Mouse (Mus musculus) forebrain, embryonic 10.5 days (tissue): ENCODE data around the gene Sfta2. TPM values are rescaled to one million over a fixed set of nuclear protein-coding genes. Genes with fewer than 3 reads are reported as not detected.

Source experiments
- DNase-seq: peaks from one replicate; pipeline ENCODE4 v3.0.0-alpha.2; 2017; ENCODE audit warnings: low spot score; ENCODE audit errors: extremely low spot score
- H3K27ac ChIP-seq: fragments of 300-500 bp; sonication (generic); 2 replicates; pipeline ENCODE4 v1.5.1; 2016; ENCODE audit warnings: mild to moderate bottlenecking
- H3K27me3 ChIP-seq: fragments of 300-500 bp; sonication (generic); 2 replicates; pipeline ENCODE4 v1.6.1; 2016; ENCODE audit warnings: mild to moderate bottlenecking; ENCODE audit not compliant: poor library complexity, severe bottlenecking
- H3K36me3 ChIP-seq: fragments of 300-500 bp; sonication (generic); replicated peaks from 2 replicates; pipeline ENCODE4 v1.6.1; 2016; ENCODE audit warnings: mild to moderate bottlenecking, moderate library complexity
- H3K4me1 ChIP-seq: fragments of 300-500 bp; sonication (generic); 2 replicates; pipeline ENCODE4 v1.6.1; 2016
- H3K4me3 ChIP-seq: fragments of 300-500 bp; sonication (generic); 2 replicates; pipeline ENCODE4 v1.5.1; 2016; ENCODE audit warnings: mild to moderate bottlenecking, moderate library complexity
- H3K9me3 ChIP-seq: fragments of 300-500 bp; sonication (generic); 2 replicates; pipeline ENCODE4 v1.6.1; 2016; ENCODE audit warnings: mild to moderate bottlenecking, moderate library complexity
- WGBS: fragments of 180-500 bp; shearing (Covaris S2); methylation state at CpG from one replicate; pipeline ENCODE4 v1.1.7; 2016; 5-methylcytosine and 5-hydroxymethylcytosine counted together
- polyA plus RNA-seq: library from polyadenylated mRNA; unstranded; fragments of >200 nt; fragmentation: Nextera tagmentation; extraction: Ambion mirVana; gene quantifications from 2 replicates; pipeline ENCODE4 v1.2.1, GENCODE M21; 2016

Sfta2 gene
- polyA plus RNA-seq, 1 experiment from 2014 or later: not detected

DNA sequence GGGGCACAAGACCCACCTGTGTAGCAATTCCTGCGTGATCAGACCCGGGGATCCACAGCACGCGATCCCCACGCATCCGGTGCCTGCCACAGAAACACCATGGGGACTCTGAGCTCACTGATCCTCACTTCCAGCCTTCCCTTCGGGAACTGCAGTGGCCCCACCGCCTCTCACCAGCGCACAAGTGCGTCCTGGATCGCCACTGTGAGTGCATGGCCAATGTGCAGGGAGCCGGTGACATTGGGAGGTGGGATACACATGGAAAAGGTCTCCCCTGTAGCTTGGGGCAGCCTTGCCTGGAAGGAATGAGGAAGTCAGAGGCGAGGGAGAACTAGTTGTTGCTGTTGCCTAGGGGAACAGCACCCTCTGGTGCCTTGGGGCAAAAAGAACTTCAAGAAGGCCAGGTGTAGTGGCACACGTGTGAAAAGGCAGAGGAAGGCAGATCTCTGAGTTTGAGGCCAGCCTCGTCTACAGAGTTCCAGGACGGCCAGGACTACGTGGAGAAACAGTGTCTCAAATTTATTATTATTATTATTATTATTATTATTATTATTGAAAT lies 64.7 kb downstream of the Sfta2 start:
- Histone ChIP-seq H3K27me3 (no peaks in the 10 kb centered on the region), H3K4me1 (peaks cover 25% of the 10 kb centered on the region), H3K4me3 (peak overlapping the region; percentile 60; the same call in 1 of the 2 replicates), H3K36me3 (peaks cover 67% of the 10 kb centered on the region), H3K27ac (peak overlapping the region; percentile 2; the same call in 1 of the 2 replicates), H3K9me3 (no peaks in the 10 kb centered on the region)
- DNase-seq: no peak
- 80% methylated on average over 17 of the region's 17 CpGs for WGBS

DNA sequence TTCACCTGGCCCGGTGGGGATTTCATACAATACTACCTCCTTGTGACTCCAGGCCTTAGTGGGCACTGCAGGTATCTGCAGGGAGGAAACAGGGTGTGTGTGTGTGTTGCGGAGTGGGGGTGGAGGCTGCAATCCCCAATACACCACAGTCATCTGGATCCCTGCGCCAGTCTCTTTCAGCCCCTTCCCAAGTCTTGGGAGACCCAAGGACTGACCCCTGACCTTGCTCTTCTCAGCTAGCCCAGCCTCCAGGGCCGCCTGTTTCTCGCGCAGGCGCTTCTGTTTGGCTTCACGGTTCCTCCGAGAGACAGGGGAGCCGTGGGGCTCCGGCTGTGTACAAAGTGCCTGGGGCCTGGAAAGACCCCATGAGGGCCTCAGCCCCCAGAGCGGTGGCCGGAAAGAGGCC lies 65.5 kb downstream of the Sfta2 start:
- DNase-seq: peak; percentile 67
- Histone ChIP-seq H3K4me3 (peak overlapping the region; percentile 60), H3K27ac (peak overlapping the region; percentile 94), H3K36me3 (peaks cover 60% of the 10 kb centered on the region), H3K4me1 (peaks cover 26% of the 10 kb centered on the region), H3K27me3 (no peaks in the 10 kb centered on the region), H3K9me3 (no peaks in the 10 kb centered on the region)
- 3% methylated on average over 13 of the region's 13 CpGs for WGBS

DNA sequence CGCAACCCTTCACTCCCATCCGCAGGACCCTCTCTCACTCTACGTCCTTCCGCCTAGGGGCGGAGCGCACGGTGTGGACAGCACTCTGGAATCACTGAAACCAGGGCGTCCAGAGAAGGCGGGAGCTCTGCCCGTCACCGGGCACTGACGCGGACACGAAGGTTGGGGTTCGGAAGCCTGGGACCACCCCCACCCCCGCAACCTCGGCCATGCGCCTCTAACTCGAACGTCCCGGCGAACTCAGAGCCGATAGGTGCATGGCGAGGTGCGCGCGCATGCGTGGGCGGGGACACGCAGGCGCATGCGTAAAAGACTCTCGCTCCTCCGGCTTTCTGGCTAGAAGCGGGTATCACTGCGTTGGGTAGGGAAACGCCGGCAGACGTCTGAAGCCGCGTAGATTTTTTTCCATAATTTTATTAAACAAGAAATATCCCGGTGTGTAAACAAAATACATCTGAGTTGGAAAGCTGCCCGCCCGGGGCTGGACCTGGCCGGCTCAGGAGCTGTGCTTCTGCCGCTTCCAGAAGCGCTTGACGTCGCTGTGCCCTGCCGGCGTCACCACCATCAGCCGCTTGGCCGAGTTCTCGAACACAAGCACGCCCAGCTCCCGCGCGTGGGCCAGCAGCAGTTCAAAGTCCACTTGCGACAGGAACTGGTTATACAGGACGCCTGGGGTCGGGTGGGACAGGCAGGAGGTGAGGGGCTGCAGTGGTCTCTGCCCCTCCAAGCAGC lies 66.2 kb downstream of the Sfta2 start, which contains the start of gene Vars2:
Vars2 (minus strand) TSS at position 259 of the 732 bp plus-strand sequence.
- H3K4me3 ChIP-seq: peak within 1 kb of the TSS; percentile 60
- DNase-seq: peak; percentile 95
- peak within 1 kb of the TSS; percentile 94 for H3K27ac ChIP-seq
- H3K9me3 ChIP-seq: no peaks in the 10 kb centered on the region
- H3K27me3 ChIP-seq: no peaks in the 10 kb centered on the region
- H3K36me3 ChIP-seq: peaks cover 57% of the 10 kb centered on the region
- peaks cover 31% of the 10 kb centered on the region for H3K4me1 ChIP-seq
- under 1% methylated on average over 61 of the region's 61 CpGs for WGBS

DNA sequence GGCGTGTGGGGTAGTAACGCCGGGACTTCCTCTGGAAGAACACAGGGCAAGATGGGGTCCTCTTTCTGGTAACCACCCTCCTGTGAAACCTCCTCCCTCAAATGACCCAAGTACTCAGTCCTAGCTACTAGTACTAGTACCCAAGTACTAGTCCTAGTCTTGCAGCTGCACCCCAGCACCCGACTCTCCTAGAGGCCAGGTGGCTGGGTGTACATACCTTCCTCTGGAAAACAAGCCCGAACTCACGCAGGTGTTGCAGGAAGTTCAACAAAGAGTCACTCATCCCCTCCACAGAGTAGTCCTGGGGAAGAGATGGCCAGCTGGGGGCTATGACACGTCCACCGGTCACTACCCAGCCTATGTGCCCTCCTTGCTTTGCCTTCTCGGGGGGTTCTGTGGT lies 68.4 kb downstream of the Sfta2 start:
- no peaks in the 10 kb centered on the region for H3K27me3 ChIP-seq
- H3K4me3 ChIP-seq: no peak overlapping the region
- WGBS: 93% methylated on average over 9 of the region's 9 CpGs
- no peak overlapping the region for H3K27ac ChIP-seq
- H3K4me1 ChIP-seq: peaks cover 39% of the 10 kb centered on the region
- no peaks in the 10 kb centered on the region for H3K9me3 ChIP-seq
- DNase-seq: no peak
- peaks cover 37% of the 10 kb centered on the region for H3K36me3 ChIP-seq

DNA sequence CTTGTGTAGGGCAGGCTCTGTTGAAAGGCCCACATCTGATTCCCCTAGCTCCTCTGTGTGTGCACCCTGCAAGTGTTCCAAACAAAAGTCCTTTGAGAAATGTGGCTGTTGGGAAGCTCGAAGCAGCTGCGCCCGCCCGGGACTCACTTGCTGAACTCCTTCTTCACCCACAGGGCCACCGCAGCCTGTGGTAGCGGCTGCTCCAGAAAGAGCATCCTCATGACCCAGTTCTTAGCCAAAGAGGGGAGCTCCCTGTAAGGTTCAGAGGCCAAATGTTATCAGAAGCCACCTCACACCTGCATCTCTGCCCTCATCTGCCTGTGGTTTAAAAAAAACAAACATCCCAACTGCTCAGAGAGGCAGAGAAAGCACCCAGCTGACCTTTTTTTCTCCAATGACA lies 70.5 kb downstream of the Sfta2 start:
- H3K4me3 ChIP-seq: no peak overlapping the region
- 92% methylated on average over 6 of the region's 6 CpGs for WGBS
- DNase-seq: no peak
- peaks cover 24% of the 10 kb centered on the region for H3K36me3 ChIP-seq
- peaks cover 25% of the 10 kb centered on the region for H3K4me1 ChIP-seq
- no peak overlapping the region for H3K27ac ChIP-seq
- H3K27me3 ChIP-seq: no peaks in the 10 kb centered on the region
- H3K9me3 ChIP-seq: no peaks in the 10 kb centered on the region

DNA sequence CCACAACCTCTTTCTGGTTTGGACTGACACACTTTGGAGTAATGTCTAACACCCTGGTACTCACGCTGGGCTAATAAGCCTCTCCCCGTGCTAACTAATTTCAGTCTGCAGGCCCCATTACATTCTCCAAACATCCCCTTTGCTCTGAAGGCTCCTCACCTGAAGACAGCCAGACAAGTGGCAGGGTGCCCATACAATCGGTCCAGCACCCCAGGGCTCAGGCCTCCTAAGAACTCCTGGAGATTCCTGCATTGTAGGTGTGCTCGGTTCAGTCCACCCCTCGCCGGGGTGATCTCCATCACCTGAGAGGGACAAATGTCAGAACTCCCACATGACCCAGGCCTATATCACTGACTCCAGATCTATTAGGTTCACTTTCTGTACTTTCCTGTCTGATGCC lies 71.2 kb downstream of the Sfta2 start:
- no peaks in the 10 kb centered on the region for H3K27me3 ChIP-seq
- peaks cover 22% of the 10 kb centered on the region for H3K4me1 ChIP-seq
- no peaks in the 10 kb centered on the region for H3K9me3 ChIP-seq
- peaks cover 24% of the 10 kb centered on the region for H3K36me3 ChIP-seq
- WGBS: 87% methylated on average over 6 of the region's 6 CpGs
- H3K4me3 ChIP-seq: peak overlapping the region; percentile 76
- DNase-seq: no peak
- H3K27ac ChIP-seq: no peak overlapping the region

DNA sequence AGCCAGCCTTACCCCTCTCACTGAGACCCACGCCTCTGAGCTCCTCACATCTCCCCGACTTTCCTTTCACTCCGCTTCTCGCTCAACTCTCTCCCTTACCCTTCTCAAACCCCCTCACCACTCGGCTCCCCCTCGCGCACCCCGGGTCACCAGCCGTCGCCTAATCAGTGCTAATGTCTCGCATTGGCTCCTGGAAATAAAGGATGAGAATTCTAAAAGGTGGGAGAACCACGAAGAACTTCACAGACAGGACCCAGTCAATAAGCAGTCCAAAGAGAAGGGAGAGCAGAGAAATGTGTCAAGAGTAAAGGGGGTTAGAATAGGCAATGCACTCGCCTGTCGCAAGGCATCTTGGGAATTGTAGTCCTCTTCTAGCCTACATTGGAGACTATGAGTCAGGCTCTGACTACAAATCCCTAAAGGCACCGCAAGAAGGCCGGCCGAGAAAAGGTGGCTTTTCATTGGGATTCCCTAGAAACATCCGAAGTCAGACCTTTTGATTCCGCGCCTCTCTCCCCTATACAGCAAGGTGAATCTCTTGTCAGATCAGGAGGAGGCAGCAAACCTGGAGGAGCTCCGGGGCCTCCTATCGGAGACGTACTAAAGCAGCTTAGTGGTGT lies 72.2 kb downstream of the Sfta2 start, which contains the start of gene Gtf2h4:
Gtf2h4 (minus strand) TSS at position 324 of the 620 bp plus-strand sequence.
- peak within 1 kb of the TSS; percentile 76 for H3K4me3 ChIP-seq

DNA sequence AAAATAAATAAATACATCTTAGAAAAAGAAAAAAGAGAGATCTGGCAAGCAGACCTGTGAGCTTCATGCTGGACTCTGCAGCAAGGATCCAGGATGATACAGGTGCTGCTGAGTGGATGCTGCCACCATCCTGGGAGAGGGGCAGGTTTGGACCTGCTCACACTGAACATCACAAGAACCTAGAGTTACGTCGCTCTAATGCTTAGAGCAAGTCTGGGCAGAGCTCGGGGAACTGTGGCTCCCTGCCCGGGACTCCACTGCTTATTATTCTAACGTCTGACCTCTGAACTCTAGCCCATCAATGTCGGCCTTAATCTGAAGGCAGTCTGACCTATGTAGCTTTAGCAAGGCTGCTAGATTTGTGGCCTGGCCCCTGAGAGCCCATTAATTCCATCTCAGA lies 79.2 kb downstream of the Sfta2 start:
- no peak for DNase-seq
- WGBS: 69% methylated on average over 6 of the region's 6 CpGs

More for the DNA sequence above, 72.2 kb downstream of the Sfta2 start, which contains the start of gene Gtf2h4:
- Histone ChIP-seq H3K4me1 (peaks cover 14% of the 10 kb centered on the region), H3K36me3 (peaks cover 24% of the 10 kb centered on the region), H3K9me3 (no peaks in the 10 kb centered on the region), H3K27me3 (no peaks in the 10 kb centered on the region), H3K27ac (peak within 1 kb of the TSS; percentile 86)
- 2% methylated on average over 23 of the region's 23 CpGs for WGBS
- peak; percentile 80 for DNase-seq

DNA sequence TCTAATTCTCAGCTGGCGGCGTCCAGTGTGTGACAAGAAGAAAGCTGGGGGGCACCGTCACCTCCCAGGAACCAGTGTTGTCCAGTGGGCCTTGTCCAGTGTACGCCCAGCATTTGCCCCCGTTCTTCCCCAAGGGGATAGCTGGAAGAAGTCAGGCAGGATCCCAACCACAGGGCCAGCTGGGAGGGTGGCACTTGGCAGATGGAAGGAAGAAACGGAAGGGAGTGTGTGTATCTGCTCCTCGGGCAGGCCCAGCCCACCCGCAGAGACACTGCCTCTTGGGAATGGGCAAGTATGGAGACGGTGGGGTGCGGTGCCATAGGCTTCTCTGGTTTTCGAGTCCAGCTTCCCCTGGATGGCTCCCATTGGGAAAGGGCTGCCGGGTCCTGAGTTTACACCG lies 80.6 kb downstream of the Sfta2 start:
- no peaks in the 10 kb centered on the region for H3K9me3 ChIP-seq
- H3K27me3 ChIP-seq: no peaks in the 10 kb centered on the region
- peaks cover 77% of the 10 kb centered on the region for H3K36me3 ChIP-seq
- no peak for DNase-seq
- 89% methylated on average over 13 of the region's 13 CpGs for WGBS
- H3K4me3 ChIP-seq: no peak overlapping the region
- H3K4me1 ChIP-seq: peaks cover 13% of the 10 kb centered on the region
- H3K27ac ChIP-seq: no peak overlapping the region

More for the DNA sequence above, 79.2 kb downstream of the Sfta2 start:
- H3K27ac ChIP-seq: no peak overlapping the region
- peaks cover 63% of the 10 kb centered on the region for H3K36me3 ChIP-seq
- H3K27me3 ChIP-seq: no peaks in the 10 kb centered on the region
- H3K4me3 ChIP-seq: no peak overlapping the region
- H3K9me3 ChIP-seq: no peaks in the 10 kb centered on the region
- H3K4me1 ChIP-seq: peaks cover 5% of the 10 kb centered on the region; the same call in 1 of the 2 replicates

DNA sequence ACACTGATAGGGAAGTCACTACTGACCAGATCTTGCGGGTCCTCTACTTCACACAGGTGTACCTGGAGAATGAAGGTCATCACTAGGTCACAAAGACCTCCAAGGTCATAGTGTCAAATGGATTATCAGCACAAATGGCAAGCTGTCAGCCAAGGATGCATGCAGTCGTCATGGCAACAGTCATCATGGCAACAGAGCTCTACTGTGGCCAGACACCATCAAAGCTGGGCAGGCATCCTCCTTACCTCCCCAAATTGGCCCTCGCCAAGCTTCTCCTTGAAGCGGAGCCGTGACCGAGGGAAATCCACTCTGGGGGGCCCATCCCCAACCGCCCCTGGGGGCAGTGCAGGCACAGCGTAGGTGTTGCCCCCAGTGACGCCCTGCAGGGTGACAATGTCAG lies 83.7 kb downstream of the Sfta2 start:
- Histone ChIP-seq H3K4me1 (peaks cover 13% of the 10 kb centered on the region), H3K27me3 (no peaks in the 10 kb centered on the region), H3K27ac (0 out of 2 replicates have a peak overlapping the region, but pooled peaks have one; percentile 44), H3K4me3 (no peak overlapping the region), H3K36me3 (peaks cover 100% of the 10 kb centered on the region), H3K9me3 (no peaks in the 10 kb centered on the region)
- no peak for DNase-seq
- 84% methylated on average over 9 of the region's 9 CpGs for WGBS

DNA sequence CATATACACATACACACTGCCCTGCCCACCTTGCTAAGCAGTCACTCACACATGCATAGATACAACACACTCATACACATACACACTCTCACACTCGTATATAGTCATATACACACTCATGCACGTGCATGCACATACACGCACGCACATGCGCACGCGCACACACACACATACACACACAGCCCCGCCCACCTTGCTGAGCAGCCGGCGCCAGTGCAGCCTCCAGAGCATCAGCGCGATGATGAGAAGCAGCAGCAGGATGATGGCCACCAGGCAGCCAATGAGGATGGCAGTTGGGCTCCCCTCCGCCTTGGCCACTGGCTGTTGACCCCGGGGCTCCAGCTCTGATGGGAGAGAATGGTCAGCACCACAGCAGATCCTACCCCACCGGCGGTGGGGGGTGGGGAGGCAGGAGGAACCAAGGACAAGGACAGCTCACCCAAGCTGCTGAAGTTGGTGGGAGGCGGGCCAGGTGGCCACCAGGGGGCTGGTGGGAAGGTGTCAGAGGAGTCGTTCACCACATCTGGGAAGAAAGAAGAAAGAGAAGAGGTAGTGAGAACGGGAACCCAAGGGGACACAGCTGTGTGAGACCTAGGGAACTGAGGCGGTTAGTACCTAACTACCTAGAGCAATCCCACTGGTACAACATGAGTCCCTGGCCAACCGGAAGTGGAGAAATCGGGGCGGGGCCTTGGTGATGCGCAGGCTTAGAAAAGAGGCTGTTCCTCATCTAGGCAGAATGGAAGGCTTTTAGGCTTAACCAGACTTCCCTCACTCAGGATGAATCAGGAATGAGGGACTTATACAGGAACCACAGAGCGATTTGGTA lies 87.2 kb downstream of the Sfta2 start:
- Histone ChIP-seq H3K9me3 (no peaks in the 10 kb centered on the region), H3K4me1 (peaks cover 13% of the 10 kb centered on the region), H3K27me3 (no peaks in the 10 kb centered on the region), H3K27ac (no peak overlapping the region), H3K4me3 (no peak overlapping the region), H3K36me3 (peaks cover 100% of the 10 kb centered on the region)
- 93% methylated on average over 25 of the region's 25 CpGs for WGBS
- no peak for DNase-seq

DNA sequence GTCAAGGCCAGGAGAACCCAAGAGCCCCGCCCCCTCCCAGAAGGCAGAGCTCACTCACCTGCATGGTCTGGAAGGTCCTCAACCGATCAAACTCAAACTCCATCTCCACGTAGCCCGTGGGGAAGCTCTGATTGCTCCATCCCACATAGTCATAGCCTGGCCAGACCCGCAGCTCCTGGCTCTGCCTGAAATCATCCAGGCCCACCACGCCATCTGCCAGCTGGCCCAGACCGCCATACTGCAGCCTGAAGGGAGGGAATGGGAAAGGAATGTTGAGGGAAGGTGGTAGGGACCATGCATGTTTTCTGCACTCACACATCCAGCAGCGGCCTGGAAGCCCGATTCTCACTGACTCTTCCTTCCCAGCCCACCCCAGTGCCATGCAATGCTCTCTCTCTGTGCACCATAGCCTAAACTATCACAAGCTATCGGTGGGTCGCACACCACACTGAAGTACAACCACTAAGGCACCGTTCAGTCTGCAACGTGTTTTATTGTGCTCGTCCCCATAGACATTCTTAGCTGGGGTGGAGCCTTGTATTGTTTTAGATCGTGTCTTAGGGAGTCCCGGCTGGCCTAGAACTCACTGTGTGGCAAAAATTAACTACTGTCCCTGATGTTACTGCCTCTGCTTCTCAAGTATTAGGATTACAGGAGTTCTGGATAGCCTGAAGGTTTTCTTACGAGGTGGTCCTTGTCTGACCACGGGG lies 88.7 kb downstream of the Sfta2 start:
- H3K36me3 ChIP-seq: peaks cover 99% of the 10 kb centered on the region
- no peak overlapping the region for H3K4me3 ChIP-seq
- peaks cover 12% of the 10 kb centered on the region for H3K4me1 ChIP-seq
- H3K27ac ChIP-seq: no peak overlapping the region
- no peaks in the 10 kb centered on the region for H3K27me3 ChIP-seq
- no peak for DNase-seq
- H3K9me3 ChIP-seq: peaks cover 2% of the 10 kb centered on the region; the same call in 1 of the 2 replicates
- WGBS: 94% methylated on average over 18 of the region's 18 CpGs
